Mouse (Mus musculus) urinary bladder, postnatal 36 days (tissue): ENCODE measurements around the gene Eefsec.

Experiments
- DNase-seq, 2 experiments: peaks; one replicate each; pipeline ENCODE4 v3.0.0; 2022; ENCODE audit warnings: low spot score in 2 of 2, mixed read lengths in 1 of 2

Gene Eefsec

DNA sequence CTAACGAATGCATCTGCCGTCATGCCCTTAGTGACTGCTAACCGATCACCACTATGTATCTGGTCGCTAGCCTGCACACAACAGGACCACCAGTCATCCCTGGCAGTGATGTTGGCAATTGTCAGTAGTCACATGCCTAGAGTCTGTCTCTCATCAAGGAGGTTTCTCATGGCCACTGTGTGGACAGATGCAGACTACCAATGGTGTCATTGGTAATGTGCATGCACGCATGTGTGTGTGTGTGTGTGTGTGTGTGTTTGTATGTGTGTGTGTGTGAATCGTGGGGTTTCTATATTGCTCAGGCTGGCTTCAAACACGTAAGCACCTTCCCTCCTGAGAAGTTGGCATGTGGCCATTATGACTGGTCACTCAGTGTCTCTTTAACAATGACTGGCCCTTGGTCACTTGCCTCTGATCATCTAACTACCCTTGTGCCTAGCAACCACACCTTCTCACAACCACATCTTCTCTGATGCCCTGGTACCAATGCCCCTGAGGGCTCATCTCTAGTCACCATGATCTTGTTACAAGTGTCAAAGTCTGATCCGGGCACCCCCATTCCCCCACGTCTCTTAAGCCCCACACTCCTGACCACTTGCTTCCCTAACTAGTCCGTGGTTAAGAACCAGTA lies 238.8 kb downstream of the Eefsec start:
- DNase-seq: no peak
